Mouse (Mus musculus) neural tube, embryonic 14.5 days (tissue): ENCODE data around the gene Tex47. TPM values are rescaled to one million over a fixed set of nuclear protein-coding genes. Genes with fewer than 3 reads are reported as not detected.

Experiments used
- ATAC-seq: fragments of 200-750 bp; cut with Nextera tagmentation; 2 replicates; pipeline ENCODE4 v1.8.0; 2017; ENCODE audit warnings: low read depth, mild to moderate bottlenecking, moderate TSS enrichment, moderate library complexity
- H3K27ac ChIP-seq: fragments of 300-500 bp; sonication (generic); 2 replicates; pipeline ENCODE4 v1.5.1; 2014; ENCODE audit warnings: low read depth, mild to moderate bottlenecking, control low read depth, low read length, moderate library complexity, mixed read lengths
- H3K27me3 ChIP-seq: fragments of 300-500 bp; sonication (generic); 2 replicates; pipeline ENCODE4 v1.6.1; 2014; ENCODE audit warnings: low read length; ENCODE audit not compliant: control insufficient read depth, insufficient read depth
- H3K36me3 ChIP-seq: fragments of 300-500 bp; sonication (generic); 2 replicates; pipeline ENCODE4 v1.6.1; 2014; ENCODE audit warnings: low read length, mixed read lengths; ENCODE audit not compliant: control insufficient read depth, insufficient read depth
- H3K4me1 ChIP-seq: fragments of 300-500 bp; sonication (generic); 2 replicates; pipeline ENCODE4 v1.6.1; 2014; ENCODE audit warnings: low read length; ENCODE audit not compliant: control insufficient read depth, insufficient read depth
- H3K4me2 ChIP-seq: fragments of 300-500 bp; sonication (generic); 2 replicates; pipeline ENCODE4 v1.6.1; 2014; ENCODE audit warnings: mild to moderate bottlenecking, low read depth, low read length, control low read depth
- H3K4me3 ChIP-seq: fragments of 300-500 bp; sonication (generic); 2 replicates; pipeline ENCODE4 v1.5.1; 2014; ENCODE audit warnings: low read depth, low read length, control low read depth, mixed read lengths
- H3K9ac ChIP-seq: fragments of 300-500 bp; sonication (generic); replicated peaks from 2 replicates; pipeline ENCODE4 v1.6.1; 2014; ENCODE audit warnings: low read depth, mild to moderate bottlenecking, control low read depth, low read length, mixed read lengths
- H3K9me3 ChIP-seq: fragments of 300-500 bp; sonication (generic); 2 replicates; pipeline ENCODE4 v1.6.1; 2016; ENCODE audit warnings: low read length; ENCODE audit not compliant: control insufficient read depth
- WGBS: fragments of 180-500 bp; shearing (Covaris S2); extraction: QIAGEN DNeasy Blood & Tissue Kit; methylation state at CpG from one replicate; pipeline ENCODE4 v1.1.7; 2014; 5-methylcytosine and 5-hydroxymethylcytosine counted together
- polyA plus RNA-seq: library from polyadenylated mRNA; unstranded; fragments of >200 nt; fragmentation: Nextera tagmentation; extraction: Ambion mirVana; gene quantifications from 2 replicates; pipeline ENCODE4 v1.2.1, GENCODE M21; 2014

Gene Tex47
- polyA plus RNA-seq: 3.1 and 4.8 TPM in 2 replicates

DNA sequence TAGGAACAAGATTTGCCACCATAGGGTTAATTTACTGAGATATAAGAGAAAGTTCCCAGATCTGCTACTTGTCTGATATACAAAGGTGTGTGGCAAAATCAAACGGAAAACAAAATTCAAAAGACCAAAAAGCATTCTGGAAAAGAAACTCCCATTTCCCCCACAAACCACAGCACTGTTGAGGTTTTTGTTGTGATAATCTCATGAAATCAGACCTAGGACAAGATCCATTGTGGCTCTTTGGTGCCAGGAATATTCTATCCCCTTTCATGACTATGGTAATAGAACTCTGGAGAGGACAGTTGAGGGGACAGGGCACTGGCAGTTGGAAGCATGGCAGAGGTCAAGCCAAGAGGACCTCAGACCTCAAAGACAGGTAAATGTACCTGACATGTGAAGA is at the start of gene Tex47:
Tex47 (plus strand) TSS at position 301 of the 400 bp plus-strand sequence.
- no peak within 1 kb of the TSS for H3K9ac ChIP-seq
- WGBS: 92% methylated on average over 1 of the region's 1 CpGs
- no peaks in the 10 kb centered on the region for H3K36me3 ChIP-seq

GRCm38 (mm10) chr5:7276659-7277455 is 27.1 kb upstream of the Tex47 start:
- H3K4me2 ChIP-seq: no peak overlapping the region
- no peaks in the 10 kb centered on the region for H3K27me3 ChIP-seq
- no peaks in the 10 kb centered on the region for H3K36me3 ChIP-seq
- no peaks in the 10 kb centered on the region for H3K4me1 ChIP-seq
- 92% methylated on average over 7 of the region's 7 CpGs for WGBS
- H3K9me3 ChIP-seq: no peaks in the 10 kb centered on the region
- ATAC-seq: no peak
- H3K27ac ChIP-seq: no peak overlapping the region
- no peak overlapping the region for H3K4me3 ChIP-seq
- no peak overlapping the region for H3K9ac ChIP-seq

More for the DNA sequence above, at the start of gene Tex47:
- no peak for ATAC-seq
- Histone ChIP-seq H3K9me3 (no peaks in the 10 kb centered on the region), H3K4me2 (no peak within 1 kb of the TSS), H3K27me3 (no peaks in the 10 kb centered on the region), H3K4me3 (no peak within 1 kb of the TSS), H3K4me1 (no peaks in the 10 kb centered on the region), H3K27ac (no peak within 1 kb of the TSS)

GRCm38 (mm10) chr5:7284336-7284735 is 19.6 kb upstream of the Tex47 start:
- H3K9ac ChIP-seq: no peak overlapping the region
- no peaks in the 10 kb centered on the region for H3K27me3 ChIP-seq
- 92% methylated on average over 1 of the region's 1 CpGs for WGBS
- H3K4me1 ChIP-seq: no peaks in the 10 kb centered on the region
- no peak overlapping the region for H3K4me3 ChIP-seq
- H3K4me2 ChIP-seq: no peak overlapping the region
- no peak for ATAC-seq
- no peaks in the 10 kb centered on the region for H3K36me3 ChIP-seq
- H3K9me3 ChIP-seq: no peaks in the 10 kb centered on the region
- H3K27ac ChIP-seq: no peak overlapping the region

- H3K4me3 ChIP-seq: no peak overlapping the region
- no peaks in the 10 kb centered on the region for H3K9me3 ChIP-seq
- no peaks in the 10 kb centered on the region for H3K4me1 ChIP-seq
- no peaks in the 10 kb centered on the region for H3K27me3 ChIP-seq
- H3K4me2 ChIP-seq: no peak overlapping the region
- no peak overlapping the region for H3K27ac ChIP-seq
- no peak for ATAC-seq
- H3K9ac ChIP-seq: no peak overlapping the region
- WGBS: 43% methylated on average over 1 of the region's 1 CpGs
- no peaks in the 10 kb centered on the region for H3K36me3 ChIP-seq
Observed at GRCm38 (mm10) chr5:7302969-7303368, 950 bp upstream of the Tex47 start.

DNA sequence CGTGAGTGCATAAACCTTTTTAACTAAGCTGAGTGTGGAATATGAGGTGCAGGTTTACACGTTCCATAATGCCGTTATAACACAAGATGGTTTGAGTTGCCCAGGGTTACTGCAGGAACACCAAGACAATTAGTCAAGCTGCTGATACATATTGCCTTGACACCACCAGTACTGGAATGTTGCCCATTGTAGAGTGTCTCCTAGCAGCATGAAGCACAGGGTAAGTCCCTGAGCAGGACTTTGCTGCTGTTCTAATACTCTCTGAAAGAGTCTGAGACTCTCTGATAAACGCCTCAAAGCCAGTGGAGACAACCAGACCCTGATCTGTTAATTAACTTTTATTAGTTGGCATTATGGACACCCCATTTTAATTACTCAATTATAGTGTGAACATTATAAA is 21.7 kb downstream of the Tex47 start:
- WGBS: 63% methylated on average over 4 of the region's 4 CpGs
- no peak overlapping the region for H3K4me2 ChIP-seq
- H3K27me3 ChIP-seq: no peaks in the 10 kb centered on the region
- peak; percentile 61; the same call in 1 of the 2 replicates for ATAC-seq
- H3K4me3 ChIP-seq: no peak overlapping the region
- H3K27ac ChIP-seq: no peak overlapping the region
- no peaks in the 10 kb centered on the region for H3K9me3 ChIP-seq
- H3K9ac ChIP-seq: no peak overlapping the region
- H3K36me3 ChIP-seq: no peaks in the 10 kb centered on the region
- H3K4me1 ChIP-seq: no peaks in the 10 kb centered on the region

GRCm38 (mm10) chr5:7344145-7345010 is 40.5 kb downstream of the Tex47 start, which contains the start of gene Zfp804b:
TSS of gene Zfp804b (minus strand) at chr5:7344756.
- Histone ChIP-seq H3K4me1 (no peaks in the 10 kb centered on the region), H3K27ac (no peak within 1 kb of the TSS; the same call in 1 of the 2 replicates), H3K36me3 (no peaks in the 10 kb centered on the region), H3K27me3 (no peaks in the 10 kb centered on the region), H3K9ac (peak within 1 kb of the TSS; percentile 55), H3K4me3 (peak within 1 kb of the TSS; percentile 67), H3K4me2 (peak within 1 kb of the TSS; percentile 92), H3K9me3 (no peaks in the 10 kb centered on the region)
- peak; percentile 93 for ATAC-seq
- WGBS: under 1% methylated on average over 50 of the region's 50 CpGs

GRCm38 (mm10) chr5:7345011-7345389 is 41.1 kb downstream of the Tex47 start:
- H3K4me2 ChIP-seq: peak overlapping the region; percentile 92
- ATAC-seq: peak; percentile 54
- peak overlapping the region; percentile 67 for H3K4me3 ChIP-seq
- H3K9ac ChIP-seq: peak overlapping the region; percentile 55
- no peaks in the 10 kb centered on the region for H3K36me3 ChIP-seq
- H3K4me1 ChIP-seq: no peaks in the 10 kb centered on the region
- H3K9me3 ChIP-seq: no peaks in the 10 kb centered on the region
- 0% methylated on average over 11 of the region's 11 CpGs for WGBS
- H3K27ac ChIP-seq: no peak overlapping the region
- no peaks in the 10 kb centered on the region for H3K27me3 ChIP-seq
